Mouse (Mus musculus): ENCODE results near the gene Fbxw8. TPM values are rescaled to one million over a fixed set of nuclear protein-coding genes. Genes with fewer than 3 reads are reported as not detected.

Gene Fbxw8
- polyA plus RNA-seq, 1 experiment, result 18.4 TPM

GRCm38 (mm10) chr5:118026343-118026742 is 128.9 kb downstream of the Fbxw8 start:
- Histone ChIP-seq H3K4me1 (ENCODE audit: control insufficient read depth, insufficient read depth, insufficient read length, low read length) (0 out of 2 replicates have a peak, but pooled peaks cover 2% of the 10 kb centered on the region), H3K27ac (replicated peaks; ENCODE audit: low read depth, low read length) (no peak overlapping the region), H3K4me3 (ENCODE audit: insufficient read depth, low read depth, low read length) (no peak overlapping the region)

- Histone ChIP-seq H3K4me3 (ENCODE audit: insufficient read depth, low read depth, low read length) (no peak overlapping the region), H3K4me1 (ENCODE audit: control insufficient read depth, insufficient read depth, insufficient read length, low read length) (0 out of 2 replicates have a peak, but pooled peaks cover 2% of the 10 kb centered on the region), H3K27ac (replicated peaks; ENCODE audit: low read depth, low read length) (no peak overlapping the region)
These were observed 129.4 kb downstream of the Fbxw8 start for GRCm38 (mm10) chr5:118025880-118026279.

- Histone ChIP-seq H3K4me3 (ENCODE audit: insufficient read depth, low read depth, low read length) (no peak overlapping the region), H3K27ac (replicated peaks; ENCODE audit: low read depth, low read length) (no peak overlapping the region), H3K4me1 (ENCODE audit: control insufficient read depth, insufficient read depth, insufficient read length, low read length) (no peaks in the 10 kb centered on the region)
These were observed 132.2 kb downstream of the Fbxw8 start for GRCm38 (mm10) chr5:118023053-118023452.

GRCm38 (mm10) chr5:118019905-118020304 is 135.4 kb downstream of the Fbxw8 start:
- H3K4me3 ChIP-seq (ENCODE audit: insufficient read depth, low read depth, low read length), result no peak overlapping the region
- H3K27ac ChIP-seq (replicated peaks; ENCODE audit: low read depth, low read length), result no peak overlapping the region
- H3K4me1 ChIP-seq (ENCODE audit: control insufficient read depth, insufficient read depth, insufficient read length, low read length), result no peaks in the 10 kb centered on the region

GRCm38 (mm10) chr5:118017527-118017926 is 137.7 kb downstream of the Fbxw8 start:
- Histone ChIP-seq H3K4me3 (ENCODE audit: insufficient read depth, low read depth, low read length) (no peak overlapping the region), H3K27ac (replicated peaks; ENCODE audit: low read depth, low read length) (no peak overlapping the region), H3K4me1 (ENCODE audit: control insufficient read depth, insufficient read depth, insufficient read length, low read length) (no peaks in the 10 kb centered on the region)

- no peaks in the 10 kb centered on the region for H3K4me1 ChIP-seq (ENCODE audit: control insufficient read depth, insufficient read depth, insufficient read length, low read length)
- H3K27ac ChIP-seq (replicated peaks; ENCODE audit: low read depth, low read length), result no peak overlapping the region
- no peak overlapping the region for H3K4me3 ChIP-seq (ENCODE audit: insufficient read depth, low read depth, low read length)
These were observed 139.6 kb downstream of the Fbxw8 start for GRCm38 (mm10) chr5:118015669-118016068.

- Histone ChIP-seq H3K27ac (replicated peaks; ENCODE audit: low read depth, low read length) (no peak overlapping the region), H3K4me3 (ENCODE audit: insufficient read depth, low read depth, low read length) (no peak overlapping the region), H3K4me1 (ENCODE audit: control insufficient read depth, insufficient read depth, insufficient read length, low read length) (no peaks in the 10 kb centered on the region)
These were observed 140.2 kb downstream of the Fbxw8 start for GRCm38 (mm10) chr5:118015028-118015427.

Other genes with a start within 250 kb of the Fbxw8 start
- gene Fbxo21, start 178.7 kb downstream of the Fbxw8 start, polyA plus RNA-seq (2012; ENCODE audit: insufficient read depth, insufficient read length, missing spikeins), result 37.9 and 55.5 TPM in 2 replicates
- 7.4 and 8.8 TPM in 2 replicates for gene Tesc, start 127.7 kb downstream of the Fbxw8 start, polyA plus RNA-seq (2012; ENCODE audit: insufficient read depth, insufficient read length, missing spikeins)
- not detected in 2 replicates for gene Hrk, start 9.2 kb upstream of the Fbxw8 start, polyA plus RNA-seq (2012; ENCODE audit: insufficient read depth, insufficient read length, missing spikeins)
- 1.7 and 2.9 TPM in 2 replicates for gene Rnft2, start 89.7 kb upstream of the Fbxw8 start, polyA plus RNA-seq (2012; ENCODE audit: insufficient read depth, insufficient read length, missing spikeins)
- gene 2410131K14Rik, start 89.8 kb upstream of the Fbxw8 start, polyA plus RNA-seq (2012; ENCODE audit: insufficient read depth, insufficient read length, missing spikeins), result 11.3 and 12.3 TPM in 2 replicates

Data from brown adipose tissue, adult 24 weeks (tissue).